Mouse (Mus musculus): ENCODE measurements around the gene Rxra. TPM values are rescaled to one million over a fixed set of nuclear protein-coding genes. Genes with fewer than 3 reads are reported as not detected.

Rxra gene
- total RNA-seq, 2 experiments from 2014 or later: 1.7 to 3.6 TPM

- no peak for ATAC-seq (replicated peaks; ENCODE audit: low FRiP score, poor library complexity, severe bottlenecking)
Measured at GRCm38 (mm10) chr2:27691139-27691720, 15.0 kb downstream of the Rxra start.

DNA sequence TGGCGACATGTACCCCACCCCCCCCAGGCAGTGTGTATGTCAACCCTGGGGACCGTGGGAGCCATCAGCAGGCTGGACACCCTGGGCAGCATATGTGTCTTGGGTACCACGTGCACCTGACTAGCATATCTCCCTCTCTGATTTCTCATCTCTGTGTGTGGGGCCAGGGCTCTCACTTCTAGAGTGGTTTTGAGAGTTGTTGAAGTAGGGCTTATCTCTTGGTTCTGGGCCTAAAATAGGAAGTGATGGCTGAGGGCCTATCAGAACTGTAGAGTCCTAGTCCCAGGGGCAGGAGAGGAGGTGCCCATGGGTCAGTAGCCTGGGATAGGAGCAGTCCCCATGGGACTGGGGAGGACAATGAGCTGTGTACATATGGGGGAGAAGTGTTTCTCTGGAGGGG is 16.4 kb downstream of the Rxra start:
- ATAC-seq (replicated peaks; ENCODE audit: low FRiP score, poor library complexity, severe bottlenecking): no peak

DNA sequence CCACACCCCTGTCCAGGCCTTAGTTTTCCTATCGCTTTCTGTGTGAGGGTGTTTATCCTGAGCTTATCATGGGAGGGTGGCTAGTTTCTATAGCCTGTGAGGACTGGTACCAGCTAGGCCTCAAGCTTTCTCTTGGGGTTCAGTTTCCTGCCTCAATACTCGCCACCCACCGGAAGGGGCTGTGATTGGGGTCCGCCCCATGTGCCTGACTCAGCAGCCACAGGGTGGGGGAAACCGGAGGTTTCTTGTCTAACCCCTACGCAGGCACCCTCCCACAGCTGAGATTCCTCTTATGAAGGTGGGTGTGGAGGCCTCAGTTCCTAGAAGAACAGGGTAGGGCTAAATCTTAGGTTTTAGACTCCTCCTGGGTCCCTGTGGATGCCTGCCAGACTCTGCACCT is 17.4 kb downstream of the Rxra start:
- ATAC-seq (replicated peaks; ENCODE audit: low FRiP score, poor library complexity, severe bottlenecking): no peak

DNA sequence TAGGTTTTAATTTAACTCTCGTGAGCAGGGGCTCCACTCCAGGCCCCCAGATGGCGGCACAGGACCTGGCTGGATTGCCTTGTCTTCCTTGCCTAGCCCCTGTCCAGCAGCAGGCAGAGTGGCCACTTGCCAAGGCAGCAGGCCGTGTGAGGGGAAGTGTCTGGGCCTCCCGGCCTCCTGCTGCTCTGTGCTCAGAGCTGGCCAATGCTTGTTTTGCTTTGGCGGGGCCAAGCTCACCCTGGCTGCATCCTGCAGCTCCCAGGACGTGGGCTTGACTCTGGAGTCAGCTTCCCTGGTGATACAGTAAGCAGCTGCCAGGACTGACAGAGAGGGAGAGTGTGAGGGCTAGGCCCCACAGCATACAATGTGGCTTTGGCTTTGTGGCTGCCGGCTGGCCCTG is 23.3 kb downstream of the Rxra start:
- ATAC-seq (replicated peaks; ENCODE audit: low FRiP score, poor library complexity, severe bottlenecking): no peak

DNA sequence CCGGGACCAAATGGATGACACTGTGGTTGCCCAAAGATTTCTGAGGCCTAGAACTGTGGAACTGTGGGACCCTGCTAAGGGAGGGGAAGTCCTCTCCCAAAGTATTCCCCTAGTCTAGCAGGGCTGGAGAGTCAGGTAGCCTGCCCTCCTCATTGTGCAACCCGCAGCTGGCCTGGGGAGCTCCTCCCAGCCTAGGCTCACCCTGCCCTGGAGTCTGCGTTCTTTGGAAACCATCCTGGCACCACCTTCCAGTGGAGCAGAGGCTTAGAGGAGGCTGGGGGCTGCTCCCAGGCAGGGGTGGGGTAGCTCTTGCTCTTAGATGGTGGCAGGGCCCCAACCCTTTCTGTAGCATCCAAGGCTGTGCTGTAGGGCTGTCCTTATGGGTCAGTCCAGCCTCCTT is 26.0 kb downstream of the Rxra start:
- ATAC-seq (replicated peaks; ENCODE audit: low FRiP score, poor library complexity, severe bottlenecking): no peak

GRCm38 (mm10) chr2:27702904-27703666 is 26.8 kb downstream of the Rxra start:
- ATAC-seq (replicated peaks; ENCODE audit: low FRiP score, poor library complexity, severe bottlenecking): peak; percentile 69

- no peak for ATAC-seq (replicated peaks; ENCODE audit: low FRiP score, poor library complexity, severe bottlenecking)
Measured at GRCm38 (mm10) chr2:27703852-27704640, 27.8 kb downstream of the Rxra start.

DNA sequence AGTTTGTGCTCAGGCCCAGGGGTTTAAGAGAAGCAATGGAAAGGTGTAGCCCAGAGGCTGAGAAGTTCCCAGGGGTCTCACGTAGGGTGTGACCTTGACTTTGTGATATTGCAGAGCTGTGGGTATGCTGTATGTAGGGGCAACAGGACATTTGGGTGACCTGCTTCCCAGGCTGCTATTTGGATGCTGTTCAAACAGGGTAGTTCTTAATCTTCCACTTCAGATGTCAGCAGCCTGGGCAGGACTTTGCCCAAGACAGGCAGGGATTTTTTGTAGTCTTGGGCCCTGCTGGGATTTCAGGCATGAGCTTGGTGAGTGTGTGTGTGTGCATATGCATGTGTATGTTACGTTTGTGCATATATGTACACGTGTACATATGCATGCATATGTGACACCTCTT is 28.4 kb downstream of the Rxra start:
- no peak for ATAC-seq (replicated peaks; ENCODE audit: low FRiP score, poor library complexity, severe bottlenecking)

GRCm38 (mm10) chr2:27710871-27711382 is 34.7 kb downstream of the Rxra start:
- ATAC-seq (replicated peaks; ENCODE audit: low FRiP score, poor library complexity, severe bottlenecking): no peak

DNA sequence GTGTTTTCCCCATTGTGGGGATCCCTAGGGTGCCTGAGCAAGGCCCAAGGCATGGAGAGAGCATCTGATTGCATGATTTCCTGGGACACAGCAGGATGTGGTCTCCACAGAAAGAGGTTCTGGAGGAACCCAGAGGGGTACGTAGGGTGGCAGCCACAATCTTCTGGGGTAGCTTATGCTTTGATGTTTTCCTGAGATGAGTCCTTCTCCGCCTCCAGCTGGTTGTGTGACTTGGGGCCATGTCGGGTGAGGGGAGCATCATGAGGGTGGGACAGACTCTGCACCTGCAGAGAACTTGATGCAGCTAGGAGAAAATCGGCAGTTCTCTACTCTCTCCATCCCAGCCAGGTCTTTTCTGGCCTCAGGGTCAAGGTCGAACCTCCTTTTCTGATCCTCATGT is 36.4 kb downstream of the Rxra start:
- ATAC-seq (replicated peaks; ENCODE audit: low FRiP score, poor library complexity, severe bottlenecking): no peak

DNA sequence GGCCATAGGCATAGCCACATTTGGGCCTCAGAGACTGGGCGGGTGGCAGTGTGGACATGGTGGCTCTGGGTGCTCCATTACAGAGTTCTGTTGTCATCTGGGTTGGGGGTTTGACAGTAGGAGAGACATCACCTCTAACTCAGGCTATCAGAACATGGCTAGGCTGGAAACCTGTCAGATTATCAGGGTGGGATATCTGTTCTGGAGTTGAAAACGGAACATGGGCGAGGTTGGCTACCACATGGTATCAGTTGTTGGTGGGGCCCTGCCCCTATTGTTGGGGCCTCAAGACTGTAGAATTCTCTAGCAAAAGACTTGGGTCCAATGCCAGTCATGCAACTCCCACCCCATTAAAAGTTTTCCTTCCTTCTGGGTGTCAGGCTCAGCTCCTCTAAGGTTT is 37.1 kb downstream of the Rxra start:
- ATAC-seq (replicated peaks; ENCODE audit: low FRiP score, poor library complexity, severe bottlenecking): no peak

DNA sequence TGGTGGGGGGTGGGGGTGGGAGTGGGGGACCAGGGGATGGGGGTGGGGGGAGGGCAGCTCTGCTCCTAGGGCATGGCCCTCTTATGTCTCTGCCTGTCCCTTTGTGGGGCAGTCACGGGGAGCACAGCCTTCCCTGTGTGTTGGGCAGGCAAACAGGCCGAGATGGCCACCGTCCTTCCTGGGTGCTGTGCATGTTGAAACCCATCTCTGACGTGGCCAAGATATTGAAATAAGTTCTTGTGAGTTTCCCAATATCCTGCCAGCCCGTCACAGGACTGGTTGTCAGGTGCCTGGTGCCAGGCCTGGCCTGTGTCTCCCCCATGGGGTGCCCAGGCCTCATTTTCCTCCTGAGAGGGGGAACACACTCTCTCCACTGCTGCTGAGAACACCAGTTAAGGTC is 37.9 kb downstream of the Rxra start:
- ATAC-seq (replicated peaks; ENCODE audit: low FRiP score, poor library complexity, severe bottlenecking): no peak

- ATAC-seq (replicated peaks; ENCODE audit: low FRiP score, poor library complexity, severe bottlenecking): no peak
Measured at GRCm38 (mm10) chr2:27715221-27715620, 39.0 kb downstream of the Rxra start.

GRCm38 (mm10) chr2:27716339-27716738 is 40.1 kb downstream of the Rxra start:
- no peak for ATAC-seq (replicated peaks; ENCODE audit: low FRiP score, poor library complexity, severe bottlenecking)

DNA sequence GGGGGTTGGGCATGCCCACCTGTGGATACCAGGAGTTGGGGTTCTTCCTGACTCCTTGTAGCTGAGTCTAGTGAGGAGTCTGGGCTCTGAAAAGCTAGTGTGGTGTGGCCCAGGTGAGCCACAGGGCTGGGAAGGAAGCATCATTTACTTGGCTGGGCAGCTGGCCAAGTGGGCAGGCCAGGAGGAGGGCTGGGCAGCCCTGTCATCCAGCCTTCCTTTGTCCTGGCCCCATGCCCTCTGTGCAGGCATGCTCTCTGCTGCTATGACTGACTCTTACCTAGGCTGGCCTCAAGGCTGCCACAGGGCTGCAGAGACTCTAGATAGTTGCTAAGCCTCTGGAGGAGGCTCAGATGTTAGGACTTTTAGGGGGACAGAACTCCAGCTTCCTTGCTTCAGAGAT is 42.0 kb downstream of the Rxra start:
- ATAC-seq (replicated peaks; ENCODE audit: low FRiP score, poor library complexity, severe bottlenecking): no peak

DNA sequence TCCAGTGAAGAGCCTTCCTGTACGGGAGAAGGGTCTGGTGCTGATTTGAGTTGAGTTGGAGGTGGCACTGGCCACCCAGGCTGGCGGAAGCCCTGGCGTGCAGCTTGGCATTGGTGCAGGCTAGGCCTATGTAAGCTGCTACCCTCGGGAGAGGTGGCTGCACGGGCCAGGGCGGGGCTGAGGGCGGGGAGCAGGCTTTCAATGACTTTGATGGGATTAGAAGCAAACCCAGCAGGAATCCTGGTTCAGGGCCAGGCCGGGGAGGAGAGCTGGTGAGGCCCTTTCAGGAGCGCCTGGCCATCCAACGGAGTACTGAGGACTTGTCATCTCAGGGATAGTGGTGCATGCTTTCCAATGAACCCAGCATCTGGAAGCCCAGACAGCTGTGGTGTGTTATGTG is 43.4 kb downstream of the Rxra start:
- no peak for ATAC-seq (replicated peaks; ENCODE audit: low FRiP score, poor library complexity, severe bottlenecking)

- ATAC-seq (replicated peaks; ENCODE audit: low FRiP score, poor library complexity, severe bottlenecking): no peak
Measured at GRCm38 (mm10) chr2:27721611-27722010, 45.4 kb downstream of the Rxra start.

DNA sequence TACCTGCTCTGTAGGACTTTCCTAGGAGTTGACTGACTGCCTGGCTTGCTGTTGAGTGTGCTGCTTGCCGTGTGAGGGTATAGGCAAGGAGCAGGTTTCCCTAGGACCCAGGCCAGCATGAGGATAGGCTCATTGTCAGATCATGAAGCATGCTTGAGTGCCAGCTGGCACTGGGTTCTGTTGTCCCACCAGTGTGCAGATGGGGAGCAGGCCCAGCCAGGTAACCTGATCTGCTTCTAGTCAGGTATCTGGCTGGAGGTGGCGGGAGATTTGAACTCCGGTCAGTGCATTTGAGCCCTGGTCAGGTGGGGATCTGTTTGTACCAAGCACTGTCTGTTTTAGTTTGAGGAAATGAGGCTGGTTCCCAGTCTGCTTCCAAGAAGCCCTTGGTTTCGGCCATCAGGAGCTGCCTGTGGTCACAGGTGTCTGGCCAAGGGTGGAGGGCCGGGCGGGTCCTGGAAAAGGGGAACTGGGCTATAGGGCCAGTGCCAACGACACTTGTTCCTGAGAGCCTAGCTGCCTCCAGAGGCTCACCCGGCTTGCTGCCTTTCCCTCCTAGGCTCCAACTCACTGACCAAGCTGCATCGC is 48.6 kb downstream of the Rxra start:
- no peak for ATAC-seq (replicated peaks; ENCODE audit: low FRiP score, poor library complexity, severe bottlenecking)

DNA sequence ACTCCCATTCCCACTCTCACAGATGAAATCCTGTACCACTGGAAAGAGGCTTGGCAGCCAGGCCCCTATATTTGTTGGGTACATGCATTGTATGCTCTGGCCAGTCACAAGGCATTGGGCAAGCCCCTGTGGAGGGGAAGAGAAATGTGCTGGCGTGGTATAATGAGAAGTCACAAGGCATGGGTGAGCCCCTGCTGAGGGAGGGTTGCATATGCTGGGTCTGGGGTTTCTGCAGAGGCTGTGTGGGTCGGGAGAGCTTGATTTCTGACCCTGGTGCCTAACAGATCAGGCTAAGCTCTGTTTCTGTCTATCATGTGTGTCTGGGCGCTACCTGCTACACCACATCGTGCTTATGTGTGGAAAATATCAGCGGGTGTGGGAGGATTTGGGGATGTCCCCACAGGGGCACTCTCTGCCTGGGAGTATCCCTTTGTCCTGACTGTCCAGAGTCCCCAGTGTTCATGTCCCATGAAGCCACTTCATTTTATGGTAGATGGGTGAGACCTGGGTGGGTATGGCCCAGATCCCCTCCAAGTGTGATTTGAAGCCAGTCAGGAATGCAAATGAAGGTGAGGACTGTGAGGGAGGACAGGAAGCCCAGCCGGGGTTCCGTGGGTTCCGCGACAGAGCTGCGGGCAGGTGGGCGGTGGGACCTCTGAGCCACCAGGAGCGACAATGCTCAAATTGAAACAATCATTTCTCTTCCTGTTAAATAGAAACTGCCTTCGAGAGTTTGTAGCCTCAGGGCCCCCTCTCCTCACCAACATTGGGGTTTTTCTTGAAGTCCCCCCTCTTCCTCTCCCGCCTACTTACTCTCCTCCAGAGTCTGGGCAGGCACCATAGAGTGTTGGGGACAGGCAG is 52.0 kb downstream of the Rxra start:
- no peak for ATAC-seq (replicated peaks; ENCODE audit: low FRiP score, poor library complexity, severe bottlenecking)

DNA sequence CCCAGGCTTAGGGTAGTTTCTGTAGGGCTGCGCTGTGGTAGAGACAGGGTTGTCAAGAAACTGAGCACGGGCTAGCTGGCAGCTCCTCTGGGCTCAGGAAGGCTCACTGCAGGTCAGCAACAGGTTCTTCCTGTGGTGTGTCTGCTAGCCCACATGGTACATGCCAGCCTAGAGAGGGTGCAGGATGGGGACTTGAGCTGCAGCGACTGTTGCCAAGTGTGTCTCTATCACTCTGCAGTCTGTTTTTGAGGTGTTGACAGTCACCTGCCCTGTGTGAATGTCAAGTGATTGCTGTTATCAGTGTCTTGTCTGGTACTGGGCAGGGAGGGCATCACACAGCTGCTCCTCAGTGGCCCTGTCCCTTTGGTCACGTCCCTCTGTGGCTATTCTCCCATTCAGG is 52.8 kb downstream of the Rxra start:
- no peak for ATAC-seq (replicated peaks; ENCODE audit: low FRiP score, poor library complexity, severe bottlenecking)

All from erythroid progenitor cell, adult 5-6 weeks (primary cell).